Mouse (Mus musculus): ENCODE results near the gene Ramac. TPM values are rescaled to one million over a fixed set of nuclear protein-coding genes. Genes with fewer than 3 reads are reported as not detected.

Gene Ramac
- total and polyA plus RNA-seq, 3 experiments = 30.8 to 134 (median 56.8) TPM

GRCm38 (mm10) chr7:81731181-81731651, 31.5 kb upstream of the Ramac start:
- in situ Hi-C loops (cut with MboI; ENCODE audit: low pct_ligation_motif_present, low pct_unique_long_range_greater_than_20kb, low sequenced_read_pairs) = no loop called here
- H3K36me3 ChIP-seq (replicated peaks in 1 of 2; ENCODE audit: control insufficient read depth in 1 of 2, insufficient read depth in 1 of 2, low read length in 1 of 2) = no peaks in the 10 kb centered on the region
- no peak overlapping the region for H3K4me2 ChIP-seq (ENCODE audit: insufficient read depth, low read depth, poor library complexity, severe bottlenecking)
- no peak for DNase-seq (ENCODE audit: extremely low read depth)
- no peak overlapping the region for H3K4me3 ChIP-seq (replicated peaks in 1 of 3; ENCODE audit: low read depth in 2 of 3, low read length in 2 of 3, poor library complexity in 1 of 3)
- dilution Hi-C loops (cut with MboI; ENCODE audit: extremely low pct_ligation_motif_present, extremely low pct_unique_long_range_greater_than_20kb, low sequenced_read_pairs) = no loop called here
- TF ChIP-seq NELFE (IDR thresholded peaks at IDR 0.05; ENCODE audit: low read depth, low read length) (no peak), ETS1 (conservative IDR thresholded peaks at IDR 0.05; ENCODE audit: low read depth, low read length) (no peak), TBP (conservative IDR thresholded peaks at IDR 0.05; ENCODE audit: low read depth, low read length) (no peak)
- no peaks in the 10 kb centered on the region for H3K79me2 ChIP-seq (replicated peaks; ENCODE audit: control insufficient read depth, extremely low read depth, insufficient read depth, poor library complexity, severe bottlenecking)
- H3K4me1 ChIP-seq (ENCODE audit: control insufficient read depth in 1 of 2, insufficient read depth in 2 of 2) = peaks cover 3 to 17% of the 10 kb centered on the region in 2 experiments
- peaks cover 2% of the 10 kb centered on the region for H3K27me3 ChIP-seq (replicated peaks)
- no peak overlapping the region for H3K9ac ChIP-seq (ENCODE audit: insufficient read depth, low read depth)
- H3K27ac ChIP-seq (ENCODE audit: insufficient read depth, low read depth) = no peak overlapping the region
- H3K9me3 ChIP-seq (replicated peaks; ENCODE audit: low read length) = no peaks in the 10 kb centered on the region

GRCm38 (mm10) chr7:81732183-81733089, 30.3 kb upstream of the Ramac start:
- H3K4me1 ChIP-seq (ENCODE audit: control insufficient read depth in 1 of 2, insufficient read depth in 2 of 2) = peaks cover 3 to 10% of the 10 kb centered on the region in 2 experiments; a peak in 3 of 4 replicates
- no peak overlapping the region for H3K4me3 ChIP-seq (replicated peaks in 1 of 3; ENCODE audit: low read depth in 2 of 3, low read length in 2 of 3, poor library complexity in 1 of 3)
- H3K27me3 ChIP-seq (replicated peaks) = peaks cover 9% of the 10 kb centered on the region
- H3K27ac ChIP-seq (ENCODE audit: insufficient read depth, low read depth) = no peak overlapping the region
- no peaks in the 10 kb centered on the region for H3K36me3 ChIP-seq (replicated peaks in 1 of 2; ENCODE audit: control insufficient read depth in 1 of 2, insufficient read depth in 1 of 2, low read length in 1 of 2)
- no peak for TF ChIP-seq JUND (conservative IDR thresholded peaks at IDR 0.05; ENCODE audit: low read depth, low read length)
- H3K79me2 ChIP-seq (replicated peaks; ENCODE audit: control insufficient read depth, extremely low read depth, insufficient read depth, poor library complexity, severe bottlenecking) = no peaks in the 10 kb centered on the region
- dilution Hi-C loops (cut with MboI; ENCODE audit: extremely low pct_ligation_motif_present, extremely low pct_unique_long_range_greater_than_20kb, low sequenced_read_pairs) = no loop called here
- H3K9ac ChIP-seq (ENCODE audit: insufficient read depth, low read depth) = no peak overlapping the region
- in situ Hi-C loops (cut with MboI; ENCODE audit: low pct_ligation_motif_present, low pct_unique_long_range_greater_than_20kb, low sequenced_read_pairs) = no loop called here
- H3K4me2 ChIP-seq (ENCODE audit: insufficient read depth, low read depth, poor library complexity, severe bottlenecking) = no peak overlapping the region
- no peaks in the 10 kb centered on the region for H3K9me3 ChIP-seq (replicated peaks; ENCODE audit: low read length)
- no peak for DNase-seq (ENCODE audit: extremely low read depth)

GRCm38 (mm10) chr7:81735300-81736048, 27.3 kb upstream of the Ramac start:
- Histone ChIP-seq H3K27ac (ENCODE audit: insufficient read depth, low read depth) (no peak overlapping the region), H3K36me3 (replicated peaks in 1 of 2; ENCODE audit: control insufficient read depth in 1 of 2, insufficient read depth in 1 of 2, low read length in 1 of 2) (no peaks in the 10 kb centered on the region), H3K4me2 (ENCODE audit: insufficient read depth, low read depth, poor library complexity, severe bottlenecking) (no peak overlapping the region), H3K79me2 (replicated peaks; ENCODE audit: control insufficient read depth, extremely low read depth, insufficient read depth, poor library complexity, severe bottlenecking) (no peaks in the 10 kb centered on the region), H3K27me3 (replicated peaks) (peaks cover 12% of the 10 kb centered on the region), H3K9me3 (replicated peaks; ENCODE audit: low read length) (no peaks in the 10 kb centered on the region), H3K9ac (ENCODE audit: insufficient read depth, low read depth) (no peak overlapping the region), H3K4me1 (ENCODE audit: control insufficient read depth in 1 of 2, insufficient read depth in 2 of 2) (no peaks in the 10 kb centered on the region), H3K4me3 (replicated peaks in 1 of 3; ENCODE audit: low read depth in 2 of 3, low read length in 2 of 3, poor library complexity in 1 of 3) (no peak overlapping the region)
- in situ Hi-C loops (cut with MboI; ENCODE audit: low pct_ligation_motif_present, low pct_unique_long_range_greater_than_20kb, low sequenced_read_pairs) = no loop called here
- dilution Hi-C loops (cut with MboI; ENCODE audit: extremely low pct_ligation_motif_present, extremely low pct_unique_long_range_greater_than_20kb, low sequenced_read_pairs) = no loop called here
- TF ChIP-seq USF2 (conservative IDR thresholded peaks at IDR 0.05; ENCODE audit: low read depth, low read length) (no peak), CTCF (conservative IDR thresholded peaks at IDR 0.05 in 1 of 2, IDR thresholded peaks at IDR 0.05 in 1 of 2; ENCODE audit: low read depth in 2 of 2, low read length in 2 of 2) (no peak), ZC3H11A (IDR thresholded peaks at IDR 0.05; ENCODE audit: low read depth, low read length) (no peak), USF1 (IDR thresholded peaks at IDR 0.05; ENCODE audit: low read depth, low read length) (no peak), MYC (IDR thresholded peaks at IDR 0.05; ENCODE audit: low read depth, low read length) (no peak), TBP (conservative IDR thresholded peaks at IDR 0.05; ENCODE audit: low read depth, low read length) (no peak), RCOR1 (conservative IDR thresholded peaks at IDR 0.05; ENCODE audit: low read depth, low read length) (no peak), KAT2A (IDR thresholded peaks at IDR 0.05; ENCODE audit: insufficient replicate concordance, low read length) (no peak), PAX5 (IDR thresholded peaks at IDR 0.05; ENCODE audit: low read length) (no peak), EP300 (IDR thresholded peaks at IDR 0.05; ENCODE audit: low read length) (no peak), UBTF (IDR thresholded peaks at IDR 0.05; ENCODE audit: low read depth, low read length) (no peak), SMC3 (IDR thresholded peaks at IDR 0.05; ENCODE audit: low read depth, low read length) (no peak)
- no peak for DNase-seq (ENCODE audit: extremely low read depth)
